Mouse (Mus musculus): ENCODE data around the gene Tgfbr2. TPM values are rescaled to one million over a fixed set of nuclear protein-coding genes. Genes with fewer than 3 reads are reported as not detected.

The Tgfbr2 gene
- total and polyA plus RNA-seq, 3 experiments, result 0.05 TPM; not detected in 2

- no peaks in the 10 kb centered on the region for H3K36me3 ChIP-seq (replicated peaks)
- H3K27me3 ChIP-seq (ENCODE audit: insufficient read depth, low read length), result no peaks in the 10 kb centered on the region
- H3K4me1 ChIP-seq (ENCODE audit: insufficient read depth, low read depth, low read length), result no peaks in the 10 kb centered on the region
- no peak overlapping the region for H3K4me3 ChIP-seq (ENCODE audit: low read depth, low read length)
- TF ChIP-seq TAL1 (conservative IDR thresholded peaks at IDR 0.05; ENCODE audit: low read depth, low read length), result no peak
- H3K9me3 ChIP-seq (replicated peaks), result peaks cover 73% of the 10 kb centered on the region
- DNase-seq (ENCODE audit: low spot score) (no peak), ATAC-seq (ENCODE audit: extremely low read depth, insufficient number of reproducible peaks, low FRiP score, poor library complexity, severe bottlenecking) (no peak)
Measured at GRCm38 (mm10) chr9:116167304-116167880, 7.8 kb downstream of the Tgfbr2 start.

GRCm38 (mm10) chr9:116166363-116166762, 8.8 kb downstream of the Tgfbr2 start:
- Histone ChIP-seq H3K36me3 (replicated peaks) (no peaks in the 10 kb centered on the region), H3K9me3 (replicated peaks) (peaks cover 68% of the 10 kb centered on the region), H3K4me1 (ENCODE audit: insufficient read depth, low read depth, low read length) (no peaks in the 10 kb centered on the region), H3K4me3 (ENCODE audit: low read depth, low read length) (no peak overlapping the region), H3K27me3 (ENCODE audit: insufficient read depth, low read length) (no peaks in the 10 kb centered on the region)
- ATAC-seq (ENCODE audit: extremely low read depth, insufficient number of reproducible peaks, low FRiP score, poor library complexity, severe bottlenecking) (no peak), DNase-seq (ENCODE audit: low spot score) (no peak)
- TF ChIP-seq CTCF (IDR thresholded peaks at IDR 0.05; ENCODE audit: low read depth, low read length), result no peak
- no peak for TF ChIP-seq POLR2AphosphoS5 (IDR thresholded peaks at IDR 0.05; ENCODE audit: insufficient replicate concordance, low read depth, low read length)
- TF ChIP-seq GATA2 (IDR thresholded peaks at IDR 0.05; ENCODE audit: borderline replicate concordance, low read depth, low read length), result no peak
- TF ChIP-seq TAL1 (conservative IDR thresholded peaks at IDR 0.05; ENCODE audit: low read depth, low read length), result no peak
- TF ChIP-seq GATA1 (IDR thresholded peaks at IDR 0.05; ENCODE audit: borderline replicate concordance, low read length), result no peak

- TF ChIP-seq CTCF (IDR thresholded peaks at IDR 0.05; ENCODE audit: low read depth, low read length), result no peak
- TF ChIP-seq POLR2AphosphoS5 (IDR thresholded peaks at IDR 0.05; ENCODE audit: insufficient replicate concordance, low read depth, low read length), result no peak
- TF ChIP-seq GATA2 (IDR thresholded peaks at IDR 0.05; ENCODE audit: borderline replicate concordance, low read depth, low read length), result no peak
- no peak for TF ChIP-seq TAL1 (conservative IDR thresholded peaks at IDR 0.05; ENCODE audit: low read depth, low read length)
- TF ChIP-seq GATA1 (IDR thresholded peaks at IDR 0.05; ENCODE audit: borderline replicate concordance, low read length), result no peak
- H3K27me3 ChIP-seq (ENCODE audit: insufficient read depth, low read length), result no peaks in the 10 kb centered on the region
- H3K4me3 ChIP-seq (ENCODE audit: low read depth, low read length), result no peak overlapping the region
- H3K36me3 ChIP-seq (replicated peaks), result no peaks in the 10 kb centered on the region
- DNase-seq (ENCODE audit: low spot score) (no peak), ATAC-seq (ENCODE audit: extremely low read depth, insufficient number of reproducible peaks, low FRiP score, poor library complexity, severe bottlenecking) (no peak)
- H3K9me3 ChIP-seq (replicated peaks), result peaks cover 60% of the 10 kb centered on the region
- H3K4me1 ChIP-seq (ENCODE audit: insufficient read depth, low read depth, low read length), result no peaks in the 10 kb centered on the region
Measured at GRCm38 (mm10) chr9:116163883-116164282, 11.3 kb downstream of the Tgfbr2 start.

GRCm38 (mm10) chr9:116162866-116163374, 12.2 kb downstream of the Tgfbr2 start:
- no peaks in the 10 kb centered on the region for H3K36me3 ChIP-seq (replicated peaks)

GRCm38 (mm10) chr9:116160860-116161259, 14.3 kb downstream of the Tgfbr2 start:
- Histone ChIP-seq H3K4me1 (ENCODE audit: insufficient read depth, low read depth, low read length) (no peaks in the 10 kb centered on the region), H3K4me3 (ENCODE audit: low read depth, low read length) (no peak overlapping the region), H3K27me3 (ENCODE audit: insufficient read depth, low read length) (no peaks in the 10 kb centered on the region), H3K36me3 (replicated peaks) (no peaks in the 10 kb centered on the region), H3K9me3 (replicated peaks) (peaks cover 51% of the 10 kb centered on the region)
- DNase-seq (ENCODE audit: low spot score) (no peak), ATAC-seq (ENCODE audit: extremely low read depth, insufficient number of reproducible peaks, low FRiP score, poor library complexity, severe bottlenecking) (no peak)
- TF ChIP-seq CTCF (IDR thresholded peaks at IDR 0.05; ENCODE audit: low read depth, low read length) (no peak), GATA2 (IDR thresholded peaks at IDR 0.05; ENCODE audit: borderline replicate concordance, low read depth, low read length) (no peak), POLR2AphosphoS5 (IDR thresholded peaks at IDR 0.05; ENCODE audit: insufficient replicate concordance, low read depth, low read length) (no peak)

More at GRCm38 (mm10) chr9:116162866-116163374, 12.2 kb downstream of the Tgfbr2 start:
- no peaks in the 10 kb centered on the region for H3K27me3 ChIP-seq (ENCODE audit: insufficient read depth, low read length)
- peaks cover 59% of the 10 kb centered on the region for H3K9me3 ChIP-seq (replicated peaks)
- no peaks in the 10 kb centered on the region for H3K4me1 ChIP-seq (ENCODE audit: insufficient read depth, low read depth, low read length)
- TF ChIP-seq POLR2AphosphoS5 (IDR thresholded peaks at IDR 0.05; ENCODE audit: insufficient replicate concordance, low read depth, low read length), result no peak
- TF ChIP-seq GATA1 (IDR thresholded peaks at IDR 0.05; ENCODE audit: borderline replicate concordance, low read length), result no peak
- TF ChIP-seq TAL1 (conservative IDR thresholded peaks at IDR 0.05; ENCODE audit: low read depth, low read length), result no peak
- TF ChIP-seq CTCF (IDR thresholded peaks at IDR 0.05; ENCODE audit: low read depth, low read length), result no peak
- no peak for TF ChIP-seq GATA2 (IDR thresholded peaks at IDR 0.05; ENCODE audit: borderline replicate concordance, low read depth, low read length)
- ATAC-seq (ENCODE audit: extremely low read depth, insufficient number of reproducible peaks, low FRiP score, poor library complexity, severe bottlenecking) (no peak), DNase-seq (ENCODE audit: low spot score) (no peak)
- no peak overlapping the region for H3K4me3 ChIP-seq (ENCODE audit: low read depth, low read length)

GRCm38 (mm10) chr9:116160067-116160466, 15.1 kb downstream of the Tgfbr2 start:
- Histone ChIP-seq H3K27me3 (ENCODE audit: insufficient read depth, low read length) (no peaks in the 10 kb centered on the region), H3K4me3 (ENCODE audit: low read depth, low read length) (no peak overlapping the region)
- ATAC-seq (ENCODE audit: extremely low read depth, insufficient number of reproducible peaks, low FRiP score, poor library complexity, severe bottlenecking), result no peak

More at GRCm38 (mm10) chr9:116160067-116160466, 15.1 kb downstream of the Tgfbr2 start:
- TF ChIP-seq GATA2 (IDR thresholded peaks at IDR 0.05; ENCODE audit: borderline replicate concordance, low read depth, low read length) (no peak), CTCF (IDR thresholded peaks at IDR 0.05; ENCODE audit: low read depth, low read length) (no peak), TAL1 (conservative IDR thresholded peaks at IDR 0.05; ENCODE audit: low read depth, low read length) (no peak), POLR2AphosphoS5 (IDR thresholded peaks at IDR 0.05; ENCODE audit: insufficient replicate concordance, low read depth, low read length) (no peak), GATA1 (IDR thresholded peaks at IDR 0.05; ENCODE audit: borderline replicate concordance, low read length) (no peak)
- no peaks in the 10 kb centered on the region for H3K4me1 ChIP-seq (ENCODE audit: insufficient read depth, low read depth, low read length)
- DNase-seq (ENCODE audit: low spot score), result no peak
- peaks cover 46% of the 10 kb centered on the region for H3K9me3 ChIP-seq (replicated peaks)
- no peaks in the 10 kb centered on the region for H3K36me3 ChIP-seq (replicated peaks)
